Mouse (Mus musculus) cerebral cortex, adult 2 months (tissue): ENCODE data around the gene Coq8b.

Source experiments
- WGBS: fragments of 180-500 bp; shearing (Covaris S2); methylation state at CpG from one replicate; pipeline ENCODE4 v1.1.7; 2018; 5-methylcytosine and 5-hydroxymethylcytosine counted together

The Coq8b gene

DNA sequence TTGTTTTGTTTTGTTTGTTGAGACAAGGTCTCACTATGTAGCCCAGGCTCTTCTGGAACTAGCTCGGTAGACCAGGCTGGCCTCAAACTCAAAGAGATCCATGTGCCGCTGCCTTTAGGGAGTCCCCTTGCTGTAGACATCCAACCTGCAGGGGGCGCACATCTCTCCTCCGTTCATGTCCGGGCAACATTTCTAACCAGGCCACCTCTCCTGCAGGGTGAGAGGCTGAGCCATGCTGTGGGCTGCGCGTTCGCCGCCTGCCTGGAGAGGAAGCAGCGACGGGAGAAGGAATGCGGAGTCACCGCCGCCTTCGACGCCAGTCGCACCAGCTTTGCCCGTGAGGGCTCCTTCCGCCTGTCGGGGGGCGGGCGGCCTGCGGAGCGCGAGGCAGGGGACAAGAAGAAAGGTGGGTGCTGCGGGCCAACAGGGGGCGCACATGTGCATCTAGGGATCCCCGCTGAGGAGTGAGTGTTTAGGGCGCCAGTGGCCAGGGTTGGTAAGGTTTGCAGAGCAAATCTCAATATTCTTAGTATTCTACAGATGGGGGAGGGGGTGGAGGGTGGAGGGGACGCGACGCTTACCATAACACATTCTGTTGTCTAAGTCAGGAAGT lies 41.0 kb downstream of the Coq8b start:
- WGBS, result 61% methylated on average over 32 of the region's 32 CpGs

DNA sequence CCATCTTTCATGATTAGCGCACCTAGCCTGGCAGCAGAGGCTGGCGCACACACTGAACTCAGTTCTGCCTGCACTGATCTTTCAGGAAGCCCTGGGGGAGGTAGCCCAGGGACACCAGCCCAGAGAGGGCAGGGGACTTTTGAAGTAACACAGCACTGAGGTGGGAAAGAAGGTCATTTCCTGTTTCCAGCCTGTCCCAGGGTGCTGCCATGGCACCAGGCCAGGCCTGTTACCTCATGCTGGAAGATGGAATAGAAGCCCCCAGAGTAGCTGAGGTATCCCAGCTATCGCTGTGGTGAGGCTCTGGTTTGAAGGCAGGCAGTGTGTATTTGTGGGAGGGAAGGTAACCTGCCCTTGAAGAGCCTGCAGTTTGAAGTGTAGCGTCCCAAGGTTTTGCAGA lies 42.1 kb downstream of the Coq8b start:
- 78% methylated on average over 4 of the region's 4 CpGs for WGBS

DNA sequence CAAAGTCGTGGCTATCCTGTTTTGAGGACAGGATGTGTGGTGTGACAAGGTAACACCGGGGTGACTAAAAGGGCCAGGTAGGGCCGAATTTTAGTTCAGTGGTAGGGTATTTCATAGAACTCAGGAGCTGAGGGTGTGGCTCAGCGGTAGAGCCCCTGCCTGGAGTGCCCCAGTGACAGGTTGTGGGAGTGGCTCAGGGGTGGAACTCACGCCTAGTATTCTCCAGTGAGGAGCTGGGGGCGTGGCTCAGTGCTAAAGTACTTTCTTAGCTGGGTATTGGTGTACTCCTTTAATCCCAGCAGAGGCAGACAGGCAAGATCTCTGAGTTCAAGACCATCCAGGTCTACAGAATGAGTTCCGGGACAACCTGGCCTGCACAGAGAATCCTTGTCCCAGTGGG lies 43.2 kb downstream of the Coq8b start:
- WGBS, result 69% methylated on average over 7 of the region's 7 CpGs

DNA sequence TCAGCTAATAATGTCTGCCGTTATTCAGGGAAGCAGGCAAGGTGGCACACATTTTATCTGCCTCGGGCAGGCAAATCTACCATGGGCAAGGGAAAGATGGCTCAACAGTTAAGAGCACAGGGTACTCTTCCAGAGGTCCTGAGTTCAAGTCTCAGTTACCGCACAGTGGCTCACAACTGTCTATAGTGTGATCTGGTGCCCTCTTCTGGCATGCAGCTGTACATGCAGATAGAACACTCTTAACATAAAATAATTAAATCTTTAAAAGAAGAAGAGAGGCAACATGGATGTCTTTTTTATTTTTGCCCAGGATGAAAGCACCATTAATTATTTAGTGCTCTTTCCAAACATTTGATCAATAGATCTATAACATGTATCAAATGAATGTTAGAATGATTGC lies 44.4 kb downstream of the Coq8b start:
- WGBS, result 82% methylated on average over 3 of the region's 3 CpGs

DNA sequence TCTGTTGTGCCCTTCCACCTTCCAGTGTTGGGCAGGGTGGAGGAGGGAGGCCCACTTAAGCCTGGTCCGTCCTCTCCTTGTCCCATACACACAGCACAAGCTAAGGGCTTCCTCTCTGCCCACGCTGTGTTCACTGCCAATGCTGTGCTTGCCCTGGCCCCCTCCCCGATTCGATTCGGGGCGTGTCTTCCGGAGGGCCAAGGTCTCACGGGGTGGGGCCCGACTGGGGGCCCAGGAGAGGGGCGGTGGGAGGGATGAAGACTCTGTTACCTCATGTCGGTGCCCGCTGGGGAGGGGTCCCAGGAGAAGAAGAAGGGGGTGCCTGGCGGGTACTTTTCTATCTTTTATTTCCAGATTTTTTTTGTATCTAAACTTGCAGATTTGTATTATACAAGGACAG lies 48.9 kb downstream of the Coq8b start:
- WGBS, result 74% methylated on average over 13 of the region's 13 CpGs

DNA sequence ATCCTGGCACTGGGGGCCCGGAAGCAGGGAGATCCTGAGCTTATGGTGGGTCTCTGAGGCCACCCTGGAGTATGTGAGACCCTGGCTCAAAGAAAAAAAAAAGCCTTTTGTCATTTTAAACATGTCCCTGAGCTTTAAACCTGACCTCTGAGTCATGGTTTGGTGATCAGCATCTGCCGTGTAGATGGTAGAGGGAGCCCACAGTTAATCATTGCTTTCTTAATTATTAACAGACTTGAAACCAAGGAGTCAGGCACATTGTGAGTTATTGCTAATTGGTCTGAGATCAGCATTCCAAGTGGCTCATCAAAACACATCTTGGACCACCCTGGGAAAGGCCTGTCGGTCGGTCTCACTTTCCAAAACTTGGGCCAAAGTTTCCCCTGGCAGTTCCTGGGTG lies 49.4 kb downstream of the Coq8b start:
- WGBS, result 58% methylated on average over 4 of the region's 4 CpGs

DNA sequence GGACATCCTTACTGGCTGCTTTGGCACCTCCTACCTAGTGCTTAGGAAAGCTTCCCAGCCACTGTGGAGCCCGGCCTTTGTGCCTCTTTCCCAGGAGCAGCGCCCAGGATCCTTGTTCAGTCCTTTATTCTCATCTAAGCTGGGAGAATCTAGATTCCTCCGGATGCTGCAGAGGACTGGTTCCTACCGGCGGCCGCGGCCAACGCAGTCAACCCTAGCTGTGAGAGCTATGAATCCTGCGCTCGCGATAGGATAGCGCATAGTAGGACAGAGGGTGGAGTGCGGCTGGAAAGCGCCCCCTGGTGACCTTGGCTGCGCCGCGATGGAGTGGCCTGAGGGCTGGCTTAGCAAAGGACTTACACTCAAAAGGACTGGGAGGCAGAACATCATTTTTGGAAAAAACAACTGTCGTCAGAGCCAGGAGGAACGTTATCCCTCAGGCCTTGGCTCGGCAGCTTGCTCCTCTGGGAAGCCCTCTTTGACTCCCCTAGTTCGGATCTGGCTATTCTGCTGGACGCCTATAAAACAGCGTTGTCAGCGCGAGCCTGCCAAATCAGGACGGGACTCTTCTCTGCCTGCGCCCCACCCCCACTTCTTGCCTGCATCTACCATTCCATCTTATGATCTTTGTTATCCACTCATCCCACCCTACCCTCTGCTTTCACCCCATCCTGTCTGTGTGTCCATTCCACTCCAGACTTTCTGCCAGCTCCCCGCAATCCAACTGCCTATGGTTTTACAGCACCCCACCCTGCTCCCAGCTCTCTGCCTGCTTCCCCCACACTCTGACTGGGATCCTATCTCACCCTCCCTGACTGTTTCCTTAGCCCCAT lies 52.3 kb downstream of the Coq8b start:
- WGBS, result 2% methylated on average over 28 of the region's 28 CpGs

DNA sequence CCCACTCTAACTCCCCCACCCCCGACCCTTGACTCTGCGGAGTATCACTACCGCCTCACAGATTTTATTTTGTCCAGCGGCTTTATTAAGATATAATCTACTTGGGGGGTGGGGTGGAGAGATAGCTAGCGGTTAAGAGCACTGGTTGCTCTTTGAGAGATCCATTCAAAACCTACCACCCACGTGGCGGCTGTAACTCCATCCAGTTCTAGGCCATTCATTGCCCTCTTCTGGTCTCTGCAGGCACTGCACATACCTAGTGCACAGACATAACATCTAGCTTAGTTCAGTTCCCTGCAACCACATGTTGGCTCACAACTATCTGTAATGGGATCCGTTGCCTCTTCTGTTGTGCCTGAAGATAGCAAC lies 52.9 kb downstream of the Coq8b start:
- 9% methylated on average over 8 of the region's 8 CpGs for WGBS

DNA sequence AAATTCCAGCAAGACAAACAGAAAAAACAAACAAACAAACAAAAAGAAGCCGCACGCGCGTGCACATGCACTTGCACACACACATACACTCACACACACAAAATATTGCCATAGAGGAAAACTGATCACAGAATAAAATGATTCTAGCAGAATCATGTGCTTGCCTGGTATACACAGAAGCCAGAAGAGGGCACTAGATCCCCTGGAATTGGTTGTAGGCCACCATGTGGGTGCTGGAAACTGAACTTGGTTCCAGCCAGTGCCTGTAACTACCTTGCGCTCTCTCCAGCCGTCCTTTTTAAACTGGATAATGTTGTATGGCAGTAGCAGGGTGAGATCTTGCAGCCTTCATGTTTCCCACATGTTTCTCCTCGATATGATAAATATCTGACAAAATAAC lies 55.9 kb downstream of the Coq8b start:
- 86% methylated on average over 7 of the region's 7 CpGs for WGBS

DNA sequence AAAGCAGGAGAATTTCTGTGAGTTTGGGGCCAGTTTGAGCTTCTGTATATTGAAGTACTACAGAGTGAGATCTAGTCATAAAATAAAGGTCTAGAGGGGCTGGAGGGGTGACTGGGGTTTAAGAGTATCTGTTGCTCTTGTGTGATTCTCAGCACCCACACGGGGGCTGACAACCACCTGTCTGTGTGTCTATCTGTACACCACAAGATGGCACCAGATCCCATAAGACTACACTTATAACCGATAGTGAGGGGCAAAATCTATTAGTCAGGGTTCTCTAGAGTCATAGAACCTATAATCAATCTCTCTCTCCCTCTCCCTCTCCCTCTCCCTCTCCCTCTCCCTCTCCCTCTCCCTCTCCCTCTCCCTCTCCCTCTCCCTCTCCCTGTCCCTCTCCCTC lies 57.7 kb downstream of the Coq8b start:
- WGBS, result 83% methylated on average over 2 of the region's 2 CpGs

DNA sequence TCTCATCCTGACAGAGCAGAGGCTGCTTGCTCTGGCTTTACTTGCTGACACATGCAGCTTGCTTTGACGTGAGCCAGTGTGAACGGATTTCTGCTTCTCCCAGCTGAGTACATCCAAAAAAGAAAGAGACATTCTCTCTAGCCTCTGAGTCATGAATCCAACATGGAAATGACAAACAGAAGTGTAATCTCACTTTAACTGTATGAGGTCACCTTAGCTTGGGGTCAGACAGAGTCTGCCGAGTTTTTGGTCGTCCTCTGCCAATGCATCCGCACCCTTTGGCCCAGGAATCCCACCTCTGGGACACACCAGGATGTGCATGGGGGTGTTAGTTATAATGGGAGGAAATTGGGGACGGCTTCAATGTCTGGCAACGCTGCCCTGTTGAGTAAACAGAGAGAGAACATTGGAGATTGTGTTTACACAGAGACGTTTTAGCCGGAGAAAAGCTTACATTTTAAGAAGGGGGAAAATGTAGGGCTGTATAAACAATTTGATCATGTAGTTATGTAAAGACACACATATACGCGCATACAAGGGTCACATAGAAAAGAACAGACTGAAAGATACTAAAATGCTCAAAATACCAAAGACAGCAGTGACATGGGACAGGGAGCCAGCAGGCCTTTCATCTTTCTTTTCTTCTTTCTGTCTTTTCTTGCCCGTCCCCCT lies 59.1 kb downstream of the Coq8b start:
- WGBS, result 41% methylated on average over 12 of the region's 12 CpGs

DNA sequence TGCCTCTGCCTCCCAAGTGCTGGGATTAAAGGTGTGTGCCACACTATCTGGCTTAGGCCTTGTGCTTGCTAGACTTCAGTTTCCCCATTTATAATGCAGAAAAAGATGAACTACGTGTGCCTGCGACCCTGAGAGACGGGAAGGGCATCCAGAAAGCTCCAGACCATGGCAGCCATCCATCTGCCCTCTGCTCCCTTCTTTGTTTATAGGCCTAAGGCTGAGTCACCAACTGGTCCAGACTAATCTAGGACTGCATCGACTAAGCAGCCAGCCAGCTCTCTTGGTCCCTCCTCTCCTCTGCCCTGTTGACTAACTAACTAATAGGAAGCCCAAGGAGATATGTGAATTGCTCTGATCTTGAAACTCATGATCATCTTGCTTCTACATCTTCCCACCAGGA lies 63.1 kb downstream of the Coq8b start:
- WGBS, result 77% methylated on average over 4 of the region's 4 CpGs

DNA sequence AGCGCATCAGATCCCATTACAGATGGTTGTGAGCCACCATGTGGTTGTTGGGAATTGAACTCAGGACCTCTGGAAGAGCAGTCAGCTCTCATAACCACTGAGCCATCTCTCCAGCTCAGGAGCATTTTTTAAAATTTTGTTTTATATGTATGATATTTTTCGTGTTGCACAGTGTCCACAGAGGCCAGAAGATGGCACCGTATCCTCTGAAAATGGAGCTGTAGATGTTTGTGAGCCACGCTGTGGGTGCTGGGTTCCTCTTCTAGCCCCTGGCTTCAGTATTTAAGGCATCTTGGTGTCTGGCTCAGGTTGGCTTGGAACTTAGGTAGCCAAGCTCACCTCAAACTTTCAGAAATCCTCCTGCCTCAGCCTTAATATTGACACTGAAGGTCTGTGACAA lies 63.7 kb downstream of the Coq8b start:
- 91% methylated on average over 4 of the region's 4 CpGs for WGBS

DNA sequence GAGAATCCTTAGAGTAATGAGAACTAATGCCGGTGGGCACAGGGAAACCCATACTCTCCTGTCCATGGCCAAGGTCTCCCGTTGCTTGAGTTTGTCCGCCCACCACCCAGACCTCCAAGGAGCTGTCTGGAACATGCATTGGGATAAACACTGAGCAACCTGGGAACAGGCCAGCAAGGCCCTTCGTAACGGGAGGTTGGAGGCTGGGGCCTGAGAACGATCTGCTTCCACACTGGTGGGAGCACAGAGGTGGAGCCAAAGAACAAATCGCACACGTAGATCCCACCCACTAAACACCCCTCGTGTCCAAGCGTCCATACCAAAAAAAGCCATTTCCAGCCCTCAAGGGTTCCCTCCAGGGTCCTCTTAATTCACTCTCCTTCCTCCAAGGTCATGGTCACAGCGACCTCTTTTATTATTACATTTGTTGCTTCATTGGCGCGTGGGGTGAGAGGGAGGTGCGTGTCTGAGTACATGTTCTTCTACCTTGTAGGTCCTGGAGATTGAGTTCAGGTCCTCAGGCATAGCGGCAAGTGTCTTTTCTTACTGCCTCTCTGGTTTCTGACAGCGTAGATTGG lies 65.3 kb downstream of the Coq8b start:
- WGBS, result 78% methylated on average over 16 of the region's 16 CpGs

DNA sequence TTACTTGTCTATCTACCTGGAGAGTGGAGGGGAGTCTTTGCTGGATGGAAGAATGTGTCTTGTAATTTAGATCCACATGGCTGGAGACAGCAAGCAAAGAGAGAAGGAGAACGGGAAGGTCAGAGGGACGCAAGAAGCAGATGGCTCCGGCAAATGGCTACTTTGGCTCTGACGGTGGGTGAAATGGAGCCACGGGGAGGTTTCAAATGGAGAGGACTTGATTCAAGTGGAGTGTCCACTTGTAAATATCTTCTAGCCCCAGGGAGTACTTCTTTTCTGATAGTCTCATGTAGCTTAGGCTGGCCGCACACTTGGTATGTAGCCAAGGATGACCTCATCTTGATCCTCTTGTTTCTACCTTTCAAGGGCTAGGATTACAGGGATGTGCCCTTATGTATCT lies 66.0 kb downstream of the Coq8b start:
- 89% methylated on average over 6 of the region's 6 CpGs for WGBS

DNA sequence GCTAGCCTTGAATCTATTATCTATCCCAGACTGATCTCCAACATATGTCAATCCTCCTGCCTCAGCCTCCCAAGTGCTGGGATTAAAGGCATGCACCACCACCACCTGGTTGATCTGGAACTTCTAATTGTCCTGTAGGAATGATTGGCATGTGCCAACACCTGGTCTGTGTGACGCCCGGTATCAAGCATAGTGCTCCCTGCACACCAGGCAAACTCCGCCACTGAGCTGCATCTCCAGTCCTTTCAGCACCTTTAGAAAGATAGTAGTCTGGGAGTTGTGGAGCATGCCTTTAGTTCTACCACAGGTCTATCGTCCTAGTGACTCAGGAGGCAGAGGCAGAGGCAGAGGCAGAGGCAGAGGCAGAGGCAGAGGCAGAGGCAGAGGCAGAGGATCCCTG lies 67.5 kb downstream of the Coq8b start:
- 77% methylated on average over 4 of the region's 4 CpGs for WGBS

DNA sequence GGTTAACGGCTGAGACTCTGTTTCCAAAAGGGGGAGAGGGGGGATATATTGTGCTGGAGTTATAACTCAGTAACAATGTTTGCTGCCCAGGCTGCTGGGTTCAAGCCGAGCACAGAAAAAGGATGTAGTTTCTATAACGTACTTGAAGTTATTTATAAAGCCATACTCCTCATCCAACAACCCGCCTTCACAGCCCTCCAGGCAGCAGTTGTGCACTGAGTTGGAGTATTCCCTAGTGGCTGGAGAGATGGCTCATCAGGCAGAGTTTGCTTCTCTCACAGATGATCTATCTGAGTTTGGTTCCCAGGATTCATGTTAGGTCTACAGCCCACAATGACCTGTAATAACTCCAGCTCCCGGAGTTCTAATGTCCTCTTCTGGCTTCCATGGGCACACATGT lies 68.0 kb downstream of the Coq8b start:
- WGBS, result 37% methylated on average over 5 of the region's 5 CpGs

DNA sequence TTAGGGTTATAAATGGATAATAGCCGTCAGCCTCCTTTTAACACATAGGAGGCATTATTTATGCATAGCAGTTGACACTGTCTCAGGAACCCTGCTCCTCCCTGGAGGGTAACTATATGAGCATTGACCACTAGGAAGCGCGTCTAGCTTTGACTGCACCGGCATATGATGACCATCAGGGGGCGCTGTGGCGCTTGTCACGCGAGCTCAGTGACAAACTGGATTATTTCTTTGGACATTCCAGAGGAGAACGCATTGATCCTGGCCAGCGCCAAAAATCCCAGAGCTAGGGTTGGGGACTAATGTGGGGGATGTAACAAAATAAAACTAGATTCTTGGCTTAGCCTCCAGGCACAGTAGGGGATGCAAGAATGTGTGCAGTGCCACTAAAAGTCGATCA lies 69.3 kb downstream of the Coq8b start:
- 8% methylated on average over 11 of the region's 11 CpGs for WGBS

DNA sequence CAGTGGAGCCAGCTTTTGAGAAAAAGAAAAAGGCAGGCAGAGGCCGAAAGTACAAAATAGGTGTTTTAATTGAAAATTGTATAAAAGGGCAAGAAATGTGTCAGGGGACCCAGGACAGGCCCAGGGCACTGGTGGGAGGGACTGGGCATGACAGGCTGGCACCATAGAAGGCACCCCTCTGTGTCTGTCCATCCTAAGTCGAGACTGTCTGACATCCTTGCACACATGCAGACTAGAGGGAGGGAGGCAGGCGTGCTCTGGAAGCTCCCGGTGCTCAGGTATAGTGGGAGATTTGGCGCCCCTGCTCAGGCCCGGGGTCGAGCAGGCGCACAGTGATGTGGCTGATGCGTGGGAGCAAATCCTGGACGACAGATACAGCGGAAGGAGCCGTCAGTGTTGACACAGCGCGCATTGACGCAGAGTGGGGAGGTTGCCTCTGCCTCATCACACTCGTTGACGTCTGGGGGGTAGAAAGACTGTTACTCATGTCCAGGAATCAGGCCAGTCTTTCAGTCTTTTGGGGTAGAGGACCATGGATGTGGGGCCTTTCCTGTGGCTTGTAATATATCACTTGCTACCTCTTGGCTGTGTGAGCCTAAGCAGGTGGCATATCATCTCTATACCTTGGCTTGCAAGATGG lies 72.4 kb downstream of the Coq8b start:
- 89% methylated on average over 17 of the region's 17 CpGs for WGBS

DNA sequence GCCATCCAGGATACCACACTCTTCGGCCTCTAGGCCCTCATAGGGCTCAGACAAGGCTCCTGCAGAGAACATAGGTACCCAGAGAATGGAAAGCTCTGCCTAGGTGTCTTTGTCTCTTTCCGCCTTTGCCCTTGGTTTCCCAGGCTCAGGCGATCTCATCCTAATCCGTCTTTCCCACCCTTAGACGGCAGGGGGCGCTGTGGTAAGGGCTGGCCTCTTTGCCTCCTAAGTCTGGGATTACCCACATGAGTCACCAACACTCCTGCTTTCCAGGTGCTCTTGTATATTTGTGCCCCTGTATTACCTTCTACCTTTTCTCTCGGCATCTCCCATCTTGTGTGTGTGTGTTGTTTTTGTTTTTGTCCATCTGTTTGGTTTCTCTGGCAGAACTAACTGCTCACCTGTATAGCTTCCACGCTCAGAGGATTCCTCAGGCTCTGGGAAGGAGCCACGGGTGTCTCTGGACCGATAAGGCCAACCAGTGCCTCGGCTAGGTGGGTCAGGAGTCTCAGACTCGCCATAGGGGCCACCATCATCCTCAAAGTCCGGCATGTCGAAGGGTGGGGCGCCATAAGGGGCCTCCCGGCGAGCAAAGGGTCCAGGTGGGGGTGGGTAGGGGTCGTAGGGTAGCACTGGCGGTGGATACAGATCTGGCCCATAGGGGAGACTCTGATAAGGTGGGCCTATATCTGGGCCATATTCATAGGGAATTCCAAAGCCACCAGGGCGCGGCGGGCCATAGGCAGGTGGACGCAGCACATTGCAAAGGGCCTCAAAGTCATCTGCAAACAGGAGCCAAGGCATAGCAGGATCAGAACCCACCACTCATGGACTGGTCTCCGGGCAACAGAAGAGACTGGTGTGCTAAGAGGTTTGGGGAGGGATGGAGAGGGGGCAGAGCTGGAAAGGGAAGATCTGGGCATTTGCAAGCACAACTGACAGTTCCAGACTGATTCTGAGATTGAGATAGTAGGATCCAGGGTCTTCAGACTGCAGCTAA lies 73.6 kb downstream of the Coq8b start:
- WGBS, result 84% methylated on average over 24 of the region's 24 CpGs

DNA sequence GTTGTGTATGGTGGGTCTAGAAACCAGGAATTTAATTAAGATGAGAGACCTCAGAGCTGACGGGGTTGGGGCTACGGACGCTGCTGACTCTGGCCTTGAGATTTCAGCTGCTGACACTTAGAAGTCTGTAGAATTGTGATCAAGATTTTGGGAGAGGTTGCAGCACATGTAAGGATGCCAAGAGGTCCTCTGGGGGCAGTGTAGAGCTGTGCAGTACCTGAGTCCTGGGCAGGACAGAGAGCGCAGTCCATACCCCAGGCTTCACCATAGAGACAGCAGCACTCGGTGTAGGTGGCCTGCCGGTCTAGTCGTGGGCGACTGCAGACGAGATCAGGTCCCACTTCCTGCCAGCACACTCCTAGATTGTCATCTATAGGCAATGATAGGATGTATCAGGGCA lies 74.7 kb downstream of the Coq8b start:
- 70% methylated on average over 9 of the region's 9 CpGs for WGBS
